Mouse (Mus musculus): Measurements from ENCODE around the gene Fkbpl.

DNA sequence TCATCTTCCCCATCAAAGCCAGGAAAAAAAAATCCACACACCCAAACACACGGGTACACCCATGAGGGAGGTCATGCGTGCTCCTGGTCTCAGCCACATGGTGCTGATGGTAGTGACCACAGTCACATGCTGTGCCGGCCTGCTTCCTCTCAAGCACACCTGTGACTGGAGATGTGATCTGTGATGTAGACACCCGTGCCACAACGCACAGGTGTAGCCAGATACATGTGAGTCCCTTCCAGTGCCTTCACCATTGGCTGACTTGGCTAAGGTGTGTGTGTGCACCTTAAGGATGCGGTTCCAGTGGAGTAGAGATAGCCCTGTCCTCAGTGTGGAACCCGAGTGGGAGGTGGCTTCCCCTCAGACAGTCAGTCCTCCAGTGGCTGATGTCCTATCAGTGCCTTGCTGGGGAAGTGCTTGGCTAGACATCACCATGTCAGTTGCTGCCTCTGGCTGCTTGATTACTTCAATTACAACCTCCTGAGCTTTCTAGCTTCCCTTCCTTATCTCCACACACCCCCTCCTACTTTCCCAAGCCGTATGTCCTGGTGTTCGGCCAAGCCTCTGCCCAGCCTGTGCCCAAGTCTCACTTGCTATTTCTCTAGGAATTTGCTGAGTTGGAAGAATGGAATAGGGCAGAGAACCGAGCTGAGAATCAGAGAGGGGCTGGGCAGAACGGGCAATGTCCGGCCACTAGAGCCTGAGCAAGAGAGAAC lies 14.8 kb downstream of the Fkbpl start:
- no peak for TF ChIP-seq CTCF (IDR thresholded peaks at IDR 0.05)
- no peak for TF ChIP-seq EP300 (IDR thresholded peaks at IDR 0.05)

Measured in lung, postnatal 0 days (tissue).